Mouse (Mus musculus) neural tube, embryonic 12.5 days (tissue): Measurements from ENCODE around the gene Sstr2. TPM values are rescaled to one million over a fixed set of nuclear protein-coding genes. Genes with fewer than 3 reads are reported as not detected.
A peak's percentile ranks its signal among the peaks of the same experiment; 100 is the strongest.
"Not testable (repeated sequence)": the region's sequence is repeated elsewhere in the genome, so short reads cannot be mapped to it uniquely, and the experiment has no call there.

Source experiments
- ATAC-seq: fragments of 200-750 bp; cut with Nextera tagmentation; 2 replicates; pipeline ENCODE4 v1.8.0; 2017; ENCODE audit warnings: low read depth, mild to moderate bottlenecking, moderate TSS enrichment, moderate library complexity; ENCODE audit not compliant: low FRiP score
- H3K27ac ChIP-seq: fragments of 300-500 bp; sonication (generic); 2 replicates; pipeline ENCODE4 v1.5.1; 2016
- H3K27me3 ChIP-seq: fragments of 300-500 bp; sonication (generic); replicated peaks from 2 replicates; pipeline ENCODE4 v1.6.1; 2016; ENCODE audit warnings: mild to moderate bottlenecking
- H3K36me3 ChIP-seq: fragments of 300-500 bp; sonication (generic); 2 replicates; pipeline ENCODE4 v1.6.1; 2016; ENCODE audit warnings: mild to moderate bottlenecking
- H3K4me1 ChIP-seq: fragments of 300-500 bp; sonication (generic); 2 replicates; pipeline ENCODE4 v1.6.1; 2016
- H3K4me2 ChIP-seq: fragments of 300-500 bp; sonication (generic); replicated peaks from 2 replicates; pipeline ENCODE4 v1.6.1; 2016; ENCODE audit warnings: mild to moderate bottlenecking
- H3K4me3 ChIP-seq: fragments of 300-500 bp; sonication (generic); 2 replicates; pipeline ENCODE4 v1.5.1; 2016
- H3K9ac ChIP-seq: fragments of 300-500 bp; sonication (generic); 2 replicates; pipeline ENCODE4 v1.6.1; 2016; ENCODE audit warnings: mild to moderate bottlenecking
- H3K9me3 ChIP-seq: fragments of 300-500 bp; sonication (generic); 2 replicates; pipeline ENCODE4 v1.6.1; 2016; ENCODE audit warnings: mild to moderate bottlenecking
- WGBS: fragments of 180-500 bp; shearing (Covaris S2); methylation state at CpG from one replicate; pipeline ENCODE4 v1.1.7; 2016; 5-methylcytosine and 5-hydroxymethylcytosine counted together
- polyA plus RNA-seq: library from polyadenylated mRNA; unstranded; fragments of >200 nt; fragmentation: Nextera tagmentation; extraction: Ambion mirVana; gene quantifications from 2 replicates; pipeline ENCODE4 v1.2.1, GENCODE M21; 2016

The Sstr2 gene
- polyA plus RNA-seq, 1 experiment from 2014 or later, result 27.6 TPM

DNA sequence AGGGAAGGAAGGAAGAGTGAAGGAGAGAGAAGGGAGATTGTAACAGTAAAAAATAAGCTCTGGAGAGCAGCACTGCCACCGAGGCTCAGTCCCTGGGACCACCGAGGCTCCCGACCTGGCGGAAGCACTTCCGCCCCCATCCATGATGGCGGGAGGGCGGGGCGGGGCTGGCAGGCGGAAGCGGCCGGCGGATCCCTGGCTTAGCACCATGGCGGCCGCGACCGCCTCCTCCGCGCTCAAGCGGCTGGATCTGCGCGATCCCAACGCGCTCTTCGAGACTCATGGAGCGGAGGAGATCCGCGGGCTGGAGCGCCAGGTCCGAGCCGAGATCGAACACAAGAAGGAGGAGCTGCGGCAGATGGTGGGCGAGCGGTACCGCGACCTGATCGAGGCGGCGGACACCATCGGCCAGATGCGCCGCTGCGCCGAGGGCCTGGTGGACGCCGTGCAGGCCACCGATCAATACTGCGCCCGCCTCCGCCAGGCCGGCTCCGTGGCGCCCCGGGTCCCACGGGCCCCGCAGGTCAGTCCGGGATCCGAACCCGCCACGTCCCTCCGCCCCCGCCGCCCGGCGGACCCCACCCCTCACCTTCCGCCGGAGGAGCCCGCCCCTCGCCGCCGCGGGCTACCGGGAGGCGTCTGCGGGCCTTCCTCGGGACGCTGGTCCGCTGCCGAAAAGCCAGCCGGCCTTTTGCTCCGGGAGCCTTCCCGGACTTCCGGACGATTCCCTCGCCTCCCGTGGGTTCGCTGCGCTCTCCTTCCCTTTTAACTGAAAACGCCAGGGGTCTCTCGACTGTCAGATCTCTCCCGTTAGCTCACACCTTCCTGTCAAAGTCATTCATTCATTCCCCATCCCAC, 30.4 kb downstream of the Sstr2 start, which contains the start of gene Slc39a11:
Gene Slc39a11, minus strand, starts transcription at position 727 of the 858 bp plus-strand sequence.
- H3K36me3 ChIP-seq, result peaks cover 31% of the 10 kb centered on the region
- under 1% methylated on average over 80 of the region's 91 CpGs for WGBS
- peak; percentile 86 for ATAC-seq
- peak within 1 kb of the TSS; percentile 92 for H3K9ac ChIP-seq
- no peaks in the 10 kb centered on the region for H3K9me3 ChIP-seq
- H3K4me3 ChIP-seq, result peak within 1 kb of the TSS; percentile 97
- H3K4me1 ChIP-seq, result peaks cover 27% of the 10 kb centered on the region
- peak within 1 kb of the TSS; percentile 73 for H3K27ac ChIP-seq
- no peaks in the 10 kb centered on the region for H3K27me3 ChIP-seq
- H3K4me2 ChIP-seq, result peak within 1 kb of the TSS; percentile 73

DNA sequence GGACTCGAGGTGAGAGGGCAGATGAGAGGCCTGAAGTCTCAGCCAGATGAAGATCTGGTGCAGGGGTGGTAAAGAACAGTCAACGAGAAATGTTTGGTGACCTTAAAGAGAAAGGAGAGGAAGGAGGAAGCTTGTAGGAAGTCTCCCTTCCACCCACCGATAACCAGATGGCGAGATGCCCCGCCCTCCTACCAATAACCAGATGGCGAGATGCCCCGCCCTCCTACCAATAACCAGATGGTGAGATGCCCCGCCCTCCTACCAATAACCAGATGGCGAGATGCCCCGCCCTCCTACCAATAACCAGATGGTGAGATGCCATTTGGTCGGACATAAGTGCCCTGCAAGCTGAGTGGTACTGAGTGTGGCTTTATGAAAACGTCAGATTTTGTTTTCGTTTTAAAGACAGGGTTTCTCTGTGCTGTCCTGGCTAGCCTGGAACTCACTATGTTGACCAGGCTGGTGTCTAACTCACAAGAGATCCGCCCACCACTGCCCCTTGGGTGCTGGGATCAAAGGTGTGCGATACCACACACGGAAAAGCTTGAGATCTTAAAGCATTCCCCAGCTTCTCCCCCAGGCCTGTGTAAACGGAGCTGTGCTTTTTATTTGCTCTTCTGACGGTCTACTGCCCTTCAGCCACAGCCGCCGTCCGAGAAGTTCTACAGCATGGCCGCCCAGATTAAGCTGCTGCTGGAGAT, 32.2 kb downstream of the Sstr2 start:
- H3K27me3 ChIP-seq, result no peaks in the 10 kb centered on the region
- WGBS, result 62% methylated on average over 22 of the region's 22 CpGs
- H3K36me3 ChIP-seq, result peaks cover 48% of the 10 kb centered on the region
- no peak overlapping the region; the same call in 1 of the 2 replicates for H3K27ac ChIP-seq
- H3K9me3 ChIP-seq, result no peaks in the 10 kb centered on the region
- peak overlapping the region; percentile 73 for H3K4me2 ChIP-seq
- ATAC-seq, result peak; percentile 14; the same call in 1 of the 2 replicates
- H3K4me1 ChIP-seq, result peaks cover 30% of the 10 kb centered on the region
- no peak overlapping the region for H3K9ac ChIP-seq
- no peak overlapping the region for H3K4me3 ChIP-seq

DNA sequence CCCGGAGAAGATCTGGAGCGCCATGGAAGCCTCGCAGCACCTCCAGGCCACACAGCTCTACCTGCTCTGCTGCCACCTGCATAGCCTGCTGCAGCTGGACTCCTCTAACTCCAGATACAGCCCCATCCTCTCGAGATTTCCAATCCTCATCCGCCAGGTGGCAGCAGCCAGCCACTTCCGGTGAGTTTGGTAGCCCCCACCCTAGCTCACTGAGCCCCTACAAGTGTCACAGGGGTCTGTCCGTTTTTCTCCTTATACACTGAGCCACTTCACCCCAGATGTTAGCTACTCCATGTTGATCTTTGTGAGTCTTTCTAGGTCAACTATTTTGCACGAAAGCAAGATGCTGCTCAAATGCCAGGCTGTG, 32.7 kb downstream of the Sstr2 start:
- Histone ChIP-seq H3K27me3 (no peaks in the 10 kb centered on the region), H3K4me1 (peaks cover 34% of the 10 kb centered on the region), H3K4me3 (no peak overlapping the region), H3K27ac (no peak overlapping the region), H3K4me2 (peak overlapping the region; percentile 20; the same call in 1 of the 2 replicates), H3K36me3 (peaks cover 54% of the 10 kb centered on the region), H3K9me3 (no peaks in the 10 kb centered on the region), H3K9ac (no peak overlapping the region)
- 48% methylated on average over 8 of the region's 8 CpGs for WGBS
- peak; percentile 25; the same call in 1 of the 2 replicates for ATAC-seq

DNA sequence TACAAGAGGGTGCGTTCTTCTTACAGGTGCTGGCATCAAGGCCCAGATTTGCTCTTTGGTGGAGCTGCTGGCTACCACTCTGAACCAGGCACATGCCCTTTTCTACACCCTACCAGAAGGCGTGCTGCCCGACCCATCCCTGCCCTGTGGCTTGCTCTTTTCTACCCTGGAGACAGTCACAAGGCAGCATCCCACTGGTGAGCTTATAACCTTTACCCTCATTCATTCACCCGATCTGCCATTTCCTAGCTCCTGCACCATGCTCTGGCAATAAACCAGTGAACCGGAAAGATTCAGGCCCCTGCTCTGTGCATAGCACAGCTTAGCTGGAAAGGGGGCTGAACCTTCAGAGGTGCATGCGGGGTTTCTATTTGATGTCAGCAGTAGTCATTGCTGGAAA, 33.4 kb downstream of the Sstr2 start:
- Histone ChIP-seq H3K9ac (no peak overlapping the region), H3K4me3 (no peak overlapping the region), H3K27ac (no peak overlapping the region), H3K36me3 (peaks cover 60% of the 10 kb centered on the region), H3K27me3 (no peaks in the 10 kb centered on the region), H3K4me1 (peaks cover 39% of the 10 kb centered on the region), H3K9me3 (no peaks in the 10 kb centered on the region), H3K4me2 (no peak overlapping the region)
- WGBS, result 76% methylated on average over 6 of the region's 6 CpGs
- ATAC-seq, result no peak

GRCm38 (mm10) chr11:113654105-113654504, 35.0 kb downstream of the Sstr2 start:
- Histone ChIP-seq H3K27me3 (no peaks in the 10 kb centered on the region), H3K4me3 (no peak overlapping the region), H3K9ac (no peak overlapping the region), H3K4me1 (peaks cover 29% of the 10 kb centered on the region), H3K36me3 (peaks cover 76% of the 10 kb centered on the region), H3K4me2 (no peak overlapping the region), H3K9me3 (no peaks in the 10 kb centered on the region), H3K27ac (no peak overlapping the region)
- WGBS, result 95% methylated on average over 15 of the region's 15 CpGs
- ATAC-seq, result no peak

DNA sequence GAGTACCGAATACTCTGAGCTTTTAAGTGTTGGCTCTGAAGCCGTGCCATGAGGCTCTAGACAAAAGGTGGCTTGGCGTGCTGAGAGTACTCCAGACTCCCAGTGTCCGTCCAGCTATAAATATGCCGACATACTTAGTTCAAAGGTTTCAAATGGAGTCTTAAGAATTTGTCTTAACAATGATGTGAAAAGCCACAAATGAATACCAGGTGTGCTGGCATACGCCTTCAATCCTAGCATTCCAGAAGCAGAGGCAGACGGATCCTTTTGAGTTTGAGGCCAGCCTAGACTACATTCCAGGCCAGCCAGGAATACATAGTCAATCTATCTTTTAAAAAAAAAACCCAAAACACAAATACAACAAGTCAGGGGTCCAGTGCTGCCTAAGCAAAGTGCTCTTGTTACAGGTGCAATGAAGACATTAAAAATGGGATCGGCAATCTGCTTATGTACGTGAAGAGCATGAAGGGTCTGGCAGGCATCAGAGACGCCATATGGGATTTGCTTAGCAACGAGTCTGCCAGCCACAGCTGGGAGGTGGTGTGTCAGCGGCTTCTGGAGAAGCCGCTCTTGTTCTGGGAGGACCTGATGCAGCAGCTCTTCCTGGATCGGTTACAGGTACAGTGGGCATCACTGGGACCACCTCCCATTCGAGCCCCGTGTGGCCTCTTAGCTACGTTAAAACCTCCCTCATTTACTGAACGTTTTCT, 35.6 kb downstream of the Sstr2 start:
- Histone ChIP-seq H3K27me3 (no peaks in the 10 kb centered on the region), H3K4me1 (peaks cover 29% of the 10 kb centered on the region), H3K9me3 (no peaks in the 10 kb centered on the region), H3K4me2 (no peak overlapping the region), H3K36me3 (peaks cover 82% of the 10 kb centered on the region), H3K9ac (no peak overlapping the region), H3K27ac (no peak overlapping the region), H3K4me3 (no peak overlapping the region)
- WGBS, result 82% methylated on average over 18 of the region's 18 CpGs
- ATAC-seq, result no peak

DNA sequence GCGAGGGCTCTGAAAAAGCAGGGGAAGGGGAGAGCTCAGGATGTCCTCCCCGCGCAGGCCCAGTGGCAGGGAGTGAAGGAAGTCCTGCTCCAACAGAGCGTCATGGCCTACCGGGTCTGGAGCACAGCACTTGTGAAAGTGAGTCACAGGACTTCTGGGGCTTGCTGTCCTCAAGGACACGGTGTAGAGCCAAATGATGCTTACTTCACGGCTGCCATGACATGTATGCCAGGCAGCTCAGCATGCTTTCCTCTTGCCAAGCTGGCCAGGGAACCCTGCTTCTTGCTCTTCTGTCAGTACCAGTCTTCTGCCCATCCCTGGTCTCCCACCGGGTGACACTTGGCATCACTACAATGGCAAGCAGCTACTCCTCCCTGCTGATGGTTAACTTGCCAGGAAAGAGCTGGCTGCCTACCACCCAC, 37.4 kb downstream of the Sstr2 start:
- H3K4me2 ChIP-seq, result no peak overlapping the region
- no peaks in the 10 kb centered on the region for H3K27me3 ChIP-seq
- H3K27ac ChIP-seq, result no peak overlapping the region
- ATAC-seq, result no peak
- no peaks in the 10 kb centered on the region for H3K9me3 ChIP-seq
- H3K4me1 ChIP-seq, result peaks cover 20% of the 10 kb centered on the region; the same call in 1 of the 2 replicates
- WGBS, result 88% methylated on average over 8 of the region's 8 CpGs
- peaks cover 99% of the 10 kb centered on the region for H3K36me3 ChIP-seq
- H3K4me3 ChIP-seq, result no peak overlapping the region
- H3K9ac ChIP-seq, result no peak overlapping the region

DNA sequence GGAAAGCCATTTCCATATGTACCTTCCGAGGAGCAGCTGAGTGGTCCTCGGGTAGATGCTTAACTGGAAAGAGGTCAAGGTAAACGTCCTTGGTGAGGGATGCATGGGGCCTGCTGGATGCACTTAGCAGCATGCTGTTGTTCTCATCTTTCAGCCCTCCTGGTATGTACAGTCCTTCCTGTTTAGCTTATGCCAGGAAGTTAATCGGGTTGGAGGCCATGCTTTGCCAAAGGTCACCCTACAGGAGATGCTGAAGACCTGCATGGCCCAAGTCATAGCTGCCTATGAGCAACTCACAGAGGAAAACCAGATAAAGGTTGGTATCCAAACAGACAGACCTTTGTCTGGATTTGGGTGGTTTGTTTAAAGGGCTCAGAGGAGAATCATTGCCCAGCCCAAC, 38.1 kb downstream of the Sstr2 start:
- Histone ChIP-seq H3K36me3 (peaks cover 99% of the 10 kb centered on the region), H3K9ac (no peak overlapping the region), H3K4me1 (peaks cover 20% of the 10 kb centered on the region; the same call in 1 of the 2 replicates), H3K27me3 (no peaks in the 10 kb centered on the region), H3K4me3 (no peak overlapping the region), H3K9me3 (no peaks in the 10 kb centered on the region), H3K27ac (no peak overlapping the region), H3K4me2 (0 out of 2 replicates have a peak overlapping the region, but pooled peaks have one; percentile 12)
- 77% methylated on average over 4 of the region's 4 CpGs for WGBS
- no peak for ATAC-seq

GRCm38 (mm10) chr11:113658319-113658718, 39.2 kb downstream of the Sstr2 start:
- no peak overlapping the region for H3K9ac ChIP-seq
- H3K36me3 ChIP-seq, result peaks cover 95% of the 10 kb centered on the region
- H3K27ac ChIP-seq, result no peak overlapping the region
- no peaks in the 10 kb centered on the region for H3K27me3 ChIP-seq
- H3K4me3 ChIP-seq, result no peak overlapping the region
- no peaks in the 10 kb centered on the region for H3K9me3 ChIP-seq
- H3K4me2 ChIP-seq, result no peak overlapping the region
- WGBS, result 90% methylated on average over 8 of the region's 8 CpGs
- no peak for ATAC-seq
- peaks cover 12% of the 10 kb centered on the region; the same call in 1 of the 2 replicates for H3K4me1 ChIP-seq

DNA sequence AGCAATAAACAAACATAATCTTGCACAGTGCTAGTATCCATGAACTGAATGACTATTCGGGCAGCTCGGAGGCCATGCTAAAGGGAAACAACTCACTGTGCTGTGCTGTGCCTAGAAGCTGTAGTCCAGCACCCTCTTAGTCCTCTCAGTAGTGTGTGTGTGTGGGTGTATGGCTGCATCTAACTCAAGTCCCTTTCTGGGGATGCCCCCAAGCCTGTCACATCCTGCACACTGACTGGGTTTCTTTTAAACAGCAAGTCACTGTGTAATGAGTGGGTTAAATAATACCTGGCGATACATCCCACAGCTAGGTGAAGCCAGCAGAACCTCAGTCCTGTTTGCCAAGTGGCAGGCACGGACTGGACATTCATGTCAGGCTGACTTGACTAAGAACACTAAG, 39.6 kb downstream of the Sstr2 start:
- H3K27ac ChIP-seq, result no peak overlapping the region
- H3K4me2 ChIP-seq, result no peak overlapping the region
- peaks cover 12% of the 10 kb centered on the region; the same call in 1 of the 2 replicates for H3K4me1 ChIP-seq
- peaks cover 95% of the 10 kb centered on the region for H3K36me3 ChIP-seq
- H3K9ac ChIP-seq, result no peak overlapping the region
- ATAC-seq, result 0 out of 2 replicates have a peak, but pooled peaks have one; percentile 37
- no peaks in the 10 kb centered on the region for H3K9me3 ChIP-seq
- 88% methylated on average over 4 of the region's 4 CpGs for WGBS
- no peak overlapping the region for H3K4me3 ChIP-seq
- H3K27me3 ChIP-seq, result no peaks in the 10 kb centered on the region

DNA sequence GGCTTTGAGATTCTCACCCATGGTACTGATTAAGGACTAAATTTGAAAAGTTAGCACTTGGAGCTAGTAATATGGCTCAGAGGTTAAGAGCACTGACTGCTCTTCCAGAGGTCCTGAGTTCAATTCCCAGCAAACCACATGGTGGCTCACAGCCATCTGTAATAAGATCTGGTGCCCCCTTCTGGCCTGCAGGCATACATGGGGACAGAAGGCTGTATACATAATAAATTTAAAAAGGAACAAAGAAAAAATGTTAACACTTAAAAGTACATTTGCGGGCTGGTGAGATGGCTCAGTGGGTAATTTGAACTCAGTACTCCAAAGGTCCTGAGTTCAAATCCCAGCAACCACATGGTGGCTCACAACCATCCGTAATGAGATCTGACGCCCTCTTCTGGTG, 41.1 kb downstream of the Sstr2 start:
- Histone ChIP-seq H3K36me3 (peaks cover 89% of the 10 kb centered on the region), H3K4me1 (peaks cover 12% of the 10 kb centered on the region; the same call in 1 of the 2 replicates)
- H3K4me2 ChIP-seq, ATAC-seq, H3K27ac ChIP-seq, H3K27me3 ChIP-seq, H3K4me3 ChIP-seq, H3K9me3 ChIP-seq, H3K9ac ChIP-seq: not testable (repeated sequence)
- WGBS, result 94% methylated on average over 3 of the region's 3 CpGs

GRCm38 (mm10) chr11:113660940-113661339, 41.8 kb downstream of the Sstr2 start:
- Histone ChIP-seq H3K4me1 (peaks cover 12% of the 10 kb centered on the region; the same call in 1 of the 2 replicates), H3K27me3 (no peaks in the 10 kb centered on the region), H3K4me3 (no peak overlapping the region), H3K9ac (no peak overlapping the region), H3K9me3 (no peaks in the 10 kb centered on the region), H3K27ac (no peak overlapping the region), H3K4me2 (no peak overlapping the region), H3K36me3 (peaks cover 82% of the 10 kb centered on the region)
- 93% methylated on average over 11 of the region's 11 CpGs for WGBS
- ATAC-seq, result no peak
